Mouse (Mus musculus) neutrophil, adult 5-6 weeks (primary cell): Measurements from ENCODE around the gene H2-Oa. TPM values are rescaled to one million over a fixed set of nuclear protein-coding genes. Genes with fewer than 3 reads are reported as not detected.

Experiments
- ATAC-seq: fragments of 151-379, 151-347 bp; 2 replicates; pipeline ENCODE4 v1.8.0; 2017; ENCODE audit warnings: mild to moderate bottlenecking, moderate TSS enrichment; ENCODE audit not compliant: insufficient number of reproducible peaks, poor library complexity, low FRiP score, severe bottlenecking; ENCODE audit errors: extremely low read depth
- total RNA-seq: library from RNA; stranded (forward); fragments of 200-1000 nt; gene quantifications from 2 replicates; pipeline ENCODE4 v1.2.3, GENCODE M21; 2017

H2-Oa gene
- total RNA-seq, 1 experiment from 2014 or later, result 119 TPM

- peak; percentile 62 for ATAC-seq
These were observed 27.4 kb downstream of the H2-Oa start, which contains the start of gene H2-DMa for GRCm38 (mm10) chr17:34119249-34120179. H2-DMa (plus strand) TSS chr17:34119541.

- no peak for ATAC-seq
These were observed 28.1 kb downstream of the H2-Oa start for GRCm38 (mm10) chr17:34120180-34120723.

- no peak for ATAC-seq
These were observed 28.7 kb downstream of the H2-Oa start for GRCm38 (mm10) chr17:34120814-34121171.

- ATAC-seq, result no peak
These were observed 29.2 kb downstream of the H2-Oa start for GRCm38 (mm10) chr17:34121172-34121878.

- no peak for ATAC-seq
These were observed 29.7 kb downstream of the H2-Oa start for GRCm38 (mm10) chr17:34121879-34122187.

- peak; percentile 25 for ATAC-seq
These were observed 30.2 kb downstream of the H2-Oa start, which contains the start of gene Brd2 for GRCm38 (mm10) chr17:34122188-34122984. Brd2 (minus strand) TSS chr17:34122634.

- ATAC-seq, result no peak
These were observed 31.0 kb downstream of the H2-Oa start for GRCm38 (mm10) chr17:34123111-34123510.

GRCm38 (mm10) chr17:34123518-34123917 is 31.4 kb downstream of the H2-Oa start:
- no peak for ATAC-seq

- no peak for ATAC-seq
These were observed 32.5 kb downstream of the H2-Oa start for GRCm38 (mm10) chr17:34124649-34125048.

- ATAC-seq, result no peak
These were observed 34.8 kb downstream of the H2-Oa start for GRCm38 (mm10) chr17:34126826-34127420.

GRCm38 (mm10) chr17:34127475-34127874 is 35.3 kb downstream of the H2-Oa start:
- ATAC-seq, result peak; percentile 83

- no peak for ATAC-seq
These were observed 36.3 kb downstream of the H2-Oa start for GRCm38 (mm10) chr17:34128264-34128937.

GRCm38 (mm10) chr17:34128944-34129791 is 37.0 kb downstream of the H2-Oa start:
- ATAC-seq, result peak; percentile 24; the same call in 1 of the 2 replicates

GRCm38 (mm10) chr17:34130073-34130947 is 38.2 kb downstream of the H2-Oa start:
- ATAC-seq, result no peak

GRCm38 (mm10) chr17:34131911-34132310 is 39.8 kb downstream of the H2-Oa start:
- ATAC-seq, result no peak

- ATAC-seq, result no peak
These were observed 41.1 kb downstream of the H2-Oa start for GRCm38 (mm10) chr17:34133289-34133688.
